Mouse (Mus musculus) stomach, postnatal 0 days (tissue): ENCODE data around the gene Pcyt2.

ENCODE experiments used
- CTCF ChIP-seq: IDR thresholded peaks from 2 replicates; pipeline ENCODE4 v1.5.1; 2016; ENCODE audit warnings: antibody characterized with exemption, low read depth, mild to moderate bottlenecking, moderate library complexity
- EP300 ChIP-seq: optimal IDR thresholded peaks from 2 replicates; pipeline ENCODE3; 2016; ENCODE audit warnings: antibody characterized with exemption

DNA sequence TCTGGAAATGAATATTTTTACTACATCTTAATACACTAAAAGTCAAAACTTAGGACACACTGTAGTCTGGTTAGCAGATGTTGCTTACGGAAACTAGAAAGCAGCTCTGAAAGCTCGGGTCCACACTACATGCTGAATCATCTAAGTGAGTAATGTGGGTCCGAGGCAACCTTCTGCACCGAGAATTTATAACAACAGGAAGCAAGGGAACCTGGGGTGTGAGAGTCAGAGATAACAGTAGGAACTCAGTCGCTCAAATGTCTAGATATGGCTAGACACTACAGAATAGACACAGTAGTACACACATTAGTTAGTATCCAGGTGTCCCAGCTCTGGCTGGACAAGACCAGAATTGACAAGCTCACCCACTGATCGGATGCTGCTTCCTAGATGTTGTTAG, 29.2 kb downstream of the Pcyt2 start:
- no peak for TF ChIP-seq CTCF
- TF ChIP-seq EP300: no peak
